Mouse (Mus musculus) erythroblast, embryonic 14.5 days (primary cell): ENCODE measurements around the gene St5.

Experiments used
- GATA1 ChIP-seq: IDR thresholded peaks from 2 replicates; pipeline ENCODE4 v1.6.1; 2012; ENCODE audit warnings: low read length, inconsistent platforms, mixed read lengths
- TAL1 ChIP-seq: IDR thresholded peaks from 3 replicates; pipeline ENCODE4 v1.6.1; 2012; ENCODE audit warnings: low read length, inconsistent platforms, mixed read lengths

- no peak for TF ChIP-seq GATA1
- TF ChIP-seq TAL1, result no peak
These were observed 74.3 kb downstream of the St5 start for GRCm38 (mm10) chr7:109628935-109629609.
